Mouse (Mus musculus) layer of hippocampus, adult 9-11 months (tissue): Measurements from ENCODE around the gene Hnrnpl.

Source experiments
- DNase-seq: peaks from one replicate; pipeline ENCODE4 v3.0.0; 2022

The Hnrnpl gene

DNA sequence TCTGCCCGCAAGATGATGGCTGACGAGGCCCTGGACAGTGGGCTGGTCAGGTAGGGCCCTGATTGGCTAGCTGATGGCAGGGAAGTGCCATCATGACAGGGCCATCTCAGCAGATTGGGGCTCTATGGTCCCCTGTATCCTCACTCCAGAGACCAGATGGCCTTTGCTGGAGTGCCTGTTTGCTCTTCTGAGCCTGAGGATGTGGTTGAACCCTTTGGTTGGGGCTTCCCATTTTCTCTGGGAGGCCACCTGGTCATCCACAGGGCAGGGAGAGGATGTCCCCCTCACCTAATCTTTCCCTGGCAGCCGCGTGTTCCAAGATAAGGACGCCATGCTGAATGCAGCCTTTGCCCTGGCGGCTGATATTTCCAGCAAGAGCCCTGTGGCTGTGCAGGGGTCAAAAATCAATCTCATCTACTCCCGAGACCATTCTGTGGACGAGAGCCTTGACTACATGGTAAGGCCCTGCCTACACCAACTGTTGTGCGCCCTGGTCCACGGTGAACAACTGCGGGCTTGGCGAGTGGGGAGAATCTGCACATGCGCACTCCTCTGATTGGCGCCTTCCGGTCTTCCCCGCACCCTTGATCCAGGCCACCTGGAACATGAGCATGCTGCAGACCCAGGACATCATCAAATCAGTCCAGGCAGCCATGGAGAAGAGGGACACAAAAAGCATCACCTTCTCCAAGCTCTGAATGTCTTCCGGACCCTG is 23.2 kb downstream of the Hnrnpl start:
- no peak for DNase-seq

DNA sequence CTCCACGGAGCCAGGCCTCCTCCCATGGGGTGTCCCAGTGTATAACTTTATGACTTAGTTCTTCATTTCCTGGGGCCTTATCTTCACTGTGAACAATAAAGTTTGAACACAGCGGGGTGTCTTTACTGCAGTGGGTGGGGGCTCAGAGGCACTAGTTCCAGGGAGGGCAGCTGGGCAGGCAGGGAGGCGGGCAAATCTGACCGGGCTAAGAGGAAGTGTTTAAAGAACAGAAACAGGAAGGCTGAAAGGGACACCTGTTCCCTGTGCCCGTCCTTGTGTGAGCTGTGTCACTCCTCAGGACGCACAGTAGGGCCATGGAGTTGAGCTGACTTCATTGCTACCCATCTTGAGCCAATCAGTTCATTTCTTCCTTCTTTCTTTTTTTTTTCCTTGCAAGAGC is 23.8 kb downstream of the Hnrnpl start:
- DNase-seq = no peak

- DNase-seq = no peak
These were observed 25.5 kb downstream of the Hnrnpl start, which contains the start of gene Lgals4 for GRCm38 (mm10) chr7:28833723-28834347. TSS of gene Lgals4 (plus strand) at chr7:28833854.

- DNase-seq = no peak
These were observed 28.6 kb downstream of the Hnrnpl start for GRCm38 (mm10) chr7:28836936-28837335.

- no peak for DNase-seq
These were observed 30.0 kb downstream of the Hnrnpl start for GRCm38 (mm10) chr7:28838331-28838730.

- no peak for DNase-seq
These were observed 38.9 kb downstream of the Hnrnpl start for GRCm38 (mm10) chr7:28847273-28847672.

DNA sequence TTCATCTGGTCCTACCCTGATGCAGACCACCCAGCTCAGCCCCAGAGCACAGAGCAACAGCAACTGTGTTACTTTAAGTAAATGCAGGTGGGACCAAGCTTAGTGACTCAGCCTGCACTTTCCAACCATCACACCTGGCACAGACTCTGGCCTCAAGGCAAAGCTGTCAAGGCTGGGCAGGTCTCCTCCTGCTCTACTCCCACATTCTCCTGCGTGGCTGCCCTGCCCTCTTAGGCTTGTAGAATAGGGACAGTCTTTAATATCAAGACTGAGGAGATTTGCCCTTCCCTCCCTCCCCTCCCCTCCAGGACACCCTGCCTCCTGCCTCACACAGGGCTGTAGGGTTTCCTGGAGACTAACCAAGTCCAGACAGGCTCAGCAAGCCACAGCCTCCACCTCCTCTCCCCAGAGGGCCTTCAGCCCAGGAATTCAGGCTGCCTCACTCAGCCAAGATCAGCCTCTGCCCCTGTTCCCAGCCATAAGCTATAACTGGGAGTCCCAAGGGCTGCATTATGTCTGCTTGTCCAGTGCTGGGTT is 41.4 kb downstream of the Hnrnpl start:
- no peak for DNase-seq

- no peak for DNase-seq
These were observed 42.3 kb downstream of the Hnrnpl start for GRCm38 (mm10) chr7:28850642-28851041.

DNA sequence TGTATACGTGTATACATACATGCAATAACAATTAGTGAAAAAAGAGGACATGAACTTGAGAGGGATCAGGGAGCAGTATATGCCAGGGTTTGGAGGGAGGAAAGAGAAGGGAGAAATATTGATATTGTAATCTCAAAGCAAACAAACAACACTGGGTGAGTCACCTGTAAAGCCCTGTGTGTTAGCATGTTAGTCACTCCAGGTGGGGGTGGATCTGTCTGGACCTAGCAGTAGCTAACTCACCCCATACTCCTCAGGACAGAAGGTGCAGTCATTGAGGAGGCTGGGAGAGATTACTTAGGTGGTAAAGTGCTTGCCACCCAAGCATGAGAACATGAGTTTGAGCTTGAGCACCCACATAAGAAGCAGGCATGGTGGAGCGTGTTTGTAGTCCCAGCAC is 51.6 kb downstream of the Hnrnpl start:
- no peak for DNase-seq

DNA sequence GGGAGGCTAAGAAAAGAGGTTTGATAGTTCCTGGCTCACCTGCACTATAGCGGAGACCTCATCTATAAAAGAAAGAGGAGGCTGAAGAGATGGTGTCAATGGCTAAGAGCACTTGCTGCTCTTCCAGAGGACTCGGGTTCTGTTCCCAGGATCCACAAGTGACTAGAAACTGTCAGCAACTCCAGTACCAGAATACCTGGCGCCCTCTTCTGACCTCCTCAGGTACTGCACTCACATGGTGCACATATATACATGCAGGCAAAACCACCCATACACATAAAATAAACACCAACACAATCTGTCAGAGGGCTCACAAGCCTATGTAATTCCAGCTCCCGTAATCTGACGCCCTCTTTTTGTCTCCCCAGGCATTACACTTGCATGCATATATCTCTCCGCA is 52.6 kb downstream of the Hnrnpl start:
- DNase-seq = no peak

- peak; percentile 51 for DNase-seq
These were observed 54.6 kb downstream of the Hnrnpl start for GRCm38 (mm10) chr7:28862817-28863499.

- no peak for DNase-seq
These were observed 55.2 kb downstream of the Hnrnpl start, which contains the start of gene Lgals7 for GRCm38 (mm10) chr7:28863540-28863939. TSS of gene Lgals7 (plus strand) at chr7:28863853.

GRCm38 (mm10) chr7:28864288-28864750 is 56.0 kb downstream of the Hnrnpl start:
- no peak for DNase-seq

DNA sequence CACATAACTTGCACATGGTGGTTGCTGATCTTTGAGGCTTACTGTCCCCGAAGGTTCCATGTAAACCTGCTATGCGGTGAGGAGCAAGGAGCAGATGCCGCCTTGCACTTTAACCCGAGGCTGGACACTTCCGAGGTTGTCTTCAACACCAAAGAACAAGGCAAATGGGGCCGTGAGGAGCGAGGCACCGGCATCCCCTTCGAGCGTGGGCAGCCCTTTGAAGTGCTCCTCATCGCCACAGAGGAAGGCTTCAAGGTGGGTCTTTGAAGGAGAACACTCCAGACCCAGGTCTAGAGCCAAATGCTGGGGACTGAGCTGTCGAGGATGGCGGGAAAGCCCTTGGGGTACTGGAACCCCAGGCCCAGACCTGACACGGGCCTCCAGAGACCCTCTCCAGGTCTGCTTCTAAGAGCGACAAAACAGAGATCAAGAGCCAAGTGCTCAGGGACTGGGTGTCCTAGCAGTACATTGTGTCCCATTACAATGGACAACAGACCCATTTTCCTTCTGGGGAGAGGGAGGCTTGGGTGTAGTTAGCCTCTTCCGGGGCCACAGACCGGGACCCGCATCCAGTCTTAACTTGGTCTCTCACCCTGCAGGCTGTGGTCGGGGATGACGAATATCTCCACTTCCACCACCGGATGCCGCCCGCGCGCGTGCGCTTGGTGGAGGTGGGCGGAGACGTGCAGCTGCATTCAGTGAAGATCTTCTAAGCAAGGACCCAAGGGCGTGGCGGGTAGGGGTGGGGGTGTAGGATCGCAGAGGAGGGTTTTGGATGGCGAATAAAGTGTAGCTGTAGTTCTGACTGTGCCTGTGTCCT is 57.4 kb downstream of the Hnrnpl start:
- DNase-seq = peak; percentile 78

- DNase-seq = no peak
These were observed 58.6 kb downstream of the Hnrnpl start for GRCm38 (mm10) chr7:28866769-28867507.

DNA sequence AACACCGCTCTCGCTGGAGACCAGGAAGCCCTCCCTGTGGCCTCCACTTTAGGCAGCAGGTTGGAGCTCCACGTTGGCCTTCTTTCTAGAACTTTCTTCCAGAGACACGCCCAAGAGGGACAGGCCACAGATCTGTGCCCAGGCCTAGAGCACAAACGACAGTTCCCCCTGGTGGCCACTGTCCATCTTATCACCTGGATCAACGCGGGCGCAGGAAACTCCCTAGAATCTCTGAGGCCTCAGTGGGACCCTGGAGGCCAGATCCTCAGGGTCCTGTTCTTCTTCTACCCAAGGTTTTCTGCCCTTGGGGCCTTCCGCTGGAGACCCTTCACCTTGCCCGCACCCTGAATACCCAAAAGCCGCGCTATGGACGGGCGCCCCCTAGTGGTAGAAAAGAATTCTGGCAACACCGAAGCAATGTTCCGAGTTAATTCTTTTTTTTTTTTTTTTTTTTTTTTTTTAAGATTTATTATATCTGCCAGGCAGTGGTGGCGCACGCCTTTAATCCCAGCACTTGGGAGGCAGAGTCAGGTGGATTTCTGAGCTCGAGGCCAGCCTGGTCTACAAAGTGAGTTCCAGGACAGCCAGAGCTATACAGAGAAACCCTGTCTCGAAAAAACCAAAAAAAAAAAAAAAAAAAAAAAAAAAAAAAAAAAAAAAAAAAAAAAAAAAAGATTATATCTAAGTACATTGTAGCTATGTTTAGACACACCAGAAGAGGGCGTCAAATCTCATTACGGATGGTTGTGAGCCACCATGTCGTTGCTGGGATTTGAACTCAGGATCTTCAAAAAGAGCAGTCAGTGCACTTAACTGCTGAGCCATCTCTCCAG is 59.4 kb downstream of the Hnrnpl start:
- peak; percentile 45 for DNase-seq

DNA sequence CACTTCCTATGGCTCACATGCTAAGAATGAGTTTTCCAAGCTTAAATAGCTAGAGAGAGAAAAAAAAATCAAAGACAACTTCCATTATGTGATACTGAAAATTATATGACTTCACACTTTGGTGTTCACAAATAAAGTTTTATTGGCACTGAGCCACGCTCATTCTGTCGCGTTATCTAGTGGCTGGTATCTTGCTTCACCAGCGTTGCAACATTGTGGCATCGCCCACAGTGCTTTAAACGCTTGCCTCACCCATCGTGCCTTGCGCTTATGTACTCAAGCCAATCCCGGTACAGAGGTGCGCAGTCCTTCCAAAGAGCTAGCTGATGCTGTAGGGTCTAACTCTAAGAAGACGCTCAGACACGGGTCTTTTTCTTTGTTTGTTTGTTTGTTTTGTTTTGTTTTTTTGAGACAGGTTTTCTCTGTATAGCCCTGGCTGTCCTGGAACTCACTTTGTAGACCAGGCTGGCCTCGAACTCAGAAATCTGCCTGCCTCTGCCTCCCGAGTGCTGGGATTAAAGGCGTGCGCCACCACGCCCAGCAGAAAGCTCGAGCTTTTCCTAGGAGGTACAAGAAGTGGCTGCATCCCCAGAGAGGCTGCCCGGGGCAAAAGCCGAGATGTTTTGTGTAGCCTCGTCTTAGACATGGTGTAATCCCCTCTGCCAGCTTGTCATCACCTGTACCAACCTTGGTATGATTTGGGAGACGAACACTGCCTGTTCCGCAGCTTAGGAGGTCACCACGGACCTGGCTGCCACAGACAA is 62.7 kb downstream of the Hnrnpl start:
- no peak for DNase-seq
